Mouse (Mus musculus): ENCODE data around the gene Hykk.

DNA sequence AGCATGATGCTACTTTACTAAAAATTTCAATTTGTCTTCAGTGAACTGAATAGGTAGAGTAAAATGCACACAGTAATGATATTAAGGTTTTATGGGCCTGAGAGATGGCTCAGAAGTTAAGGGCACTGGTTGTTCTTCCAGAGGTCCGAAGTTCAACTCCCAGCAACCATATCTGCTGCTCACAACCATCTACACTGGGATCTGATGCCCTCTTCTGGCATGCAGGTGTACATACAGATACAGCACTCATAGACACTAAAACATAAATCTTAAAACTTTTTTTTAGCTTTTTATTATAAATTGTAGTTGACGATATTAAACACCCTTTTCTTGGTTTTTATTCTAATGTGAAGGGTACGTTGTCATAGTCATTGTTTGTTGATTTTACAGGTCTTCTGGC is 20.0 kb upstream of the Hykk start:
- TF ChIP-seq CTCF (IDR thresholded peaks at IDR 0.05; ENCODE audit: borderline replicate concordance, control insufficient read depth, extremely low read depth, insufficient read depth, low read length, poor library complexity), result no peak
- no peak for TF ChIP-seq POLR2A (IDR thresholded peaks at IDR 0.05; ENCODE audit: control insufficient read depth, extremely low read depth, insufficient read depth, low read length, poor library complexity)

Data from thymus, adult 2 months (tissue).